Comparison of ENCODE assay signal across 8 mouse cellular contexts in the genomic region with DNA sequence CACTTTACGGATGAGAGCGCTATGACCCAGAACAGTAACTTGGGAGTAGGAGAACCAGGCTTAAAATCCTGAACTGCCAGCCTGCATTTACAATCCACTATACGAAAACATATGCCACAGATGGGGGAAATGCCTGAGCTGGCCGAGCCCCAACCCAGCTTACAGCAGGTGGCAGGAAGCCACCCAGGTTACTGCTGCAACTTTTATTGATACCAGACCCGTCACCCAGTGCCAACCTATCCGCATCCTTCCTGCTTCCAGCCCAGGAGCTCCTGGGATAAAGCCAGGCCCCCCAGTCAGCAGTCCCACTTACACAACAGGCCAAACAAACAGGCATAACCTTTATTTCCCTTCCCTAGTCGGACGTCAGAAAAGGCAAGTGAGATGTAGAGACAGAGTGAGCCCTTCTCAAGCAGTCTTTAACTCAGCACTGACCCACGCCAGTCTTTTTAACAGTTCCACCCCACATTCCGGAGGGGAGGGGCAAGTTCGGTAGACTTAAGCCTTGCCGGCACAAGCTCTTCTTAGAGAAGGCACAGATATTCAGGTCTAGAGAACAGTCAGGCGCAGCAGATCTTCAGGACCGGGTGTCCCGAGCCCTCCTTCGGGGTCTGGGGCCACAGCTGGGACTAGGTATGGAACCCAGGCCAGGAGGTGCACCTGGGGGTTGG. TPM values are rescaled to one million over a fixed set of nuclear protein-coding genes. Genes with fewer than 3 reads are reported as not detected.
DNase-seq lines count a peak whose midpoint lies in the region; ATAC-seq and TF ChIP-seq lines count a peak whose summit lies in the region.

No protein-coding gene starts in this region.

- no peaks in the 10 kb centered on the region for H3K27me3 ChIP-seq in heart, embryonic 16.5 days (ENCODE audit: control insufficient read depth, insufficient read depth, low read length)
- H3K27me3 ChIP-seq in hindbrain, embryonic 10.5 days (ENCODE audit: insufficient read depth, poor library complexity, severe bottlenecking): peaks cover 3% of the 10 kb centered on the region; the same call in 1 of the 2 replicates
- no peaks in the 10 kb centered on the region for H3K27me3 ChIP-seq in midbrain, embryonic 13.5 days

- peak overlapping the region; percentile 88 for H3K4me3 ChIP-seq in heart, embryonic 16.5 days (ENCODE audit: low read length)
- peak overlapping the region; percentile 91 for H3K4me3 ChIP-seq in bone marrow, adult 2 months (replicated peaks; ENCODE audit: control insufficient read depth, low read depth, low read length)
- peak overlapping the region; percentile 75 for H3K4me3 ChIP-seq in hindbrain, embryonic 10.5 days
- peak overlapping the region; percentile 85 for H3K4me3 ChIP-seq in midbrain, embryonic 13.5 days (replicated peaks)

- TF ChIP-seq CTCF in bone marrow, adult 2 months (IDR thresholded peaks at IDR 0.05; ENCODE audit: control insufficient read depth, insufficient read depth, low read length): no peak

- no peak for TF ChIP-seq POLR2A in bone marrow, adult 2 months (IDR thresholded peaks at IDR 0.05; ENCODE audit: borderline replicate concordance, control insufficient read depth, low read depth, low read length)

- no peak for DNase-seq in heart, postnatal 4 days
- DNase-seq in hindbrain, embryonic 10.5 days (ENCODE audit: low spot score): no peak
- no peak for DNase-seq in spleen, postnatal 36 days (ENCODE audit: low spot score in 2 of 2)
- DNase-seq in right cerebral cortex, adult 2 months (ENCODE audit: low spot score in 2 of 2): no peak
- no peak for DNase-seq in gastrocnemius, postnatal 10 days

- H3K9ac ChIP-seq in heart, embryonic 16.5 days (ENCODE audit: low read length): peak overlapping the region; percentile 98
- peak overlapping the region; percentile 94 for H3K9ac ChIP-seq in midbrain, embryonic 13.5 days (replicated peaks)

- H3K9me3 ChIP-seq in heart, embryonic 16.5 days (replicated peaks; ENCODE audit: control insufficient read depth, low read length): no peaks in the 10 kb centered on the region
- H3K9me3 ChIP-seq in hindbrain, embryonic 10.5 days: no peaks in the 10 kb centered on the region
- no peaks in the 10 kb centered on the region for H3K9me3 ChIP-seq in midbrain, embryonic 13.5 days

- peaks cover 23% of the 10 kb centered on the region for H3K4me1 ChIP-seq in heart, embryonic 16.5 days (ENCODE audit: control insufficient read depth, insufficient read depth, low read length)
- peaks cover 3% of the 10 kb centered on the region; the same call in 1 of the 2 replicates for H3K4me1 ChIP-seq in bone marrow, adult 2 months (ENCODE audit: control insufficient read depth, insufficient read depth, low read length)
- peaks cover 65% of the 10 kb centered on the region for H3K4me1 ChIP-seq in hindbrain, embryonic 10.5 days (replicated peaks)
- peaks cover 53% of the 10 kb centered on the region for H3K4me1 ChIP-seq in midbrain, embryonic 13.5 days (replicated peaks)

- H3K4me2 ChIP-seq in heart, embryonic 16.5 days (ENCODE audit: low read depth, low read length): peak overlapping the region; percentile 81
- peak overlapping the region; percentile 87 for H3K4me2 ChIP-seq in midbrain, embryonic 13.5 days (replicated peaks)

- ATAC-seq in heart, embryonic 16.5 days (replicated peaks; ENCODE audit: extremely low read depth, insufficient read depth, low FRiP score): no peak
- no peak for ATAC-seq in midbrain, embryonic 13.5 days

- no peaks in the 10 kb centered on the region; the same call in 1 of the 2 replicates for H3K36me3 ChIP-seq in heart, embryonic 16.5 days (ENCODE audit: control insufficient read depth, insufficient read depth)
- peaks cover 43% of the 10 kb centered on the region for H3K36me3 ChIP-seq in hindbrain, embryonic 10.5 days
- H3K36me3 ChIP-seq in midbrain, embryonic 13.5 days: peaks cover 28% of the 10 kb centered on the region

- WGBS in heart, embryonic 16.5 days: 69% methylated on average over 16 of the region's 16 CpGs
- 81% methylated on average over 16 of the region's 16 CpGs for WGBS in bone marrow, adult 2 months
- 86% methylated on average over 16 of the region's 16 CpGs for WGBS in hindbrain, embryonic 10.5 days
- 78% methylated on average over 16 of the region's 16 CpGs for WGBS in midbrain, embryonic 13.5 days

- no peak overlapping the region for H3K27ac ChIP-seq in heart, embryonic 16.5 days (ENCODE audit: low read length)
- no peak overlapping the region for H3K27ac ChIP-seq in bone marrow, adult 2 months (ENCODE audit: control insufficient read depth, insufficient read depth, low read depth, low read length, poor library complexity)
- H3K27ac ChIP-seq in hindbrain, embryonic 10.5 days: peak overlapping the region; percentile 97
- H3K27ac ChIP-seq in midbrain, embryonic 13.5 days: no peak overlapping the region

RNA-seq across cellular contexts. Expression of a gene that starts 1.5 kb away (rescaled TPM):
- 46.1 and 48.4 TPM in 2 replicates for polyA plus RNA-seq in heart, embryonic 16.5 days (2015; fragmentation: Nextera tagmentation; extraction: Ambion mirVana)
- total RNA-seq in heart, postnatal 4 days (2021): 10 to 100 TPM; 27.8 to 28.6 TPM
- 30.1 and 37.2 TPM in 2 replicates for polyA plus RNA-seq in bone marrow, adult 2 months (2011; ENCODE audit: insufficient read depth, insufficient read length, low replicate concordance, missing spikeins)
- 89.7 and 96.6 TPM in 2 replicates for polyA plus RNA-seq in hindbrain, embryonic 10.5 days (2016; fragmentation: Nextera tagmentation; extraction: Ambion mirVana)
- 63.9 and 67.4 TPM in 2 replicates for polyA plus RNA-seq in midbrain, embryonic 13.5 days (2015; fragmentation: Nextera tagmentation; extraction: Ambion mirVana)
- 10 to 100 TPM; 31.5 to 41.4 TPM for total RNA-seq in gastrocnemius, postnatal 10 days (2021)

RNA-seq across cellular contexts. Expression of a gene that starts 11.1 kb away (rescaled TPM):
- polyA plus RNA-seq in heart, embryonic 16.5 days (2015; fragmentation: Nextera tagmentation; extraction: Ambion mirVana): 137 and 141 TPM in 2 replicates
- total RNA-seq in heart, postnatal 4 days (2021): 10 to 100 TPM; 77.5 to 86.9 TPM
- 24.0 and 48.2 TPM in 2 replicates for polyA plus RNA-seq in bone marrow, adult 2 months (2011; ENCODE audit: insufficient read depth, insufficient read length, low replicate concordance, missing spikeins)
- polyA plus RNA-seq in hindbrain, embryonic 10.5 days (2016; fragmentation: Nextera tagmentation; extraction: Ambion mirVana): 171 and 232 TPM in 2 replicates
- 270 and 278 TPM in 2 replicates for polyA plus RNA-seq in midbrain, embryonic 13.5 days (2015; fragmentation: Nextera tagmentation; extraction: Ambion mirVana)
- 10 to 100 TPM; 44.3 to 57.6 TPM for total RNA-seq in gastrocnemius, postnatal 10 days (2021)

RNA-seq across cellular contexts. Expression of a gene that starts 12.1 kb away (rescaled TPM):
- polyA plus RNA-seq in heart, embryonic 16.5 days (2015; fragmentation: Nextera tagmentation; extraction: Ambion mirVana): 134 and 142 TPM in 2 replicates
- 10 to 100 TPM; 50.0 to 53.5 TPM for total RNA-seq in heart, postnatal 4 days (2021)
- 77.3 and 83.6 TPM in 2 replicates for polyA plus RNA-seq in bone marrow, adult 2 months (2011; ENCODE audit: insufficient read depth, insufficient read length, low replicate concordance, missing spikeins)
- 84.3 and 91.4 TPM in 2 replicates for polyA plus RNA-seq in hindbrain, embryonic 10.5 days (2016; fragmentation: Nextera tagmentation; extraction: Ambion mirVana)
- polyA plus RNA-seq in midbrain, embryonic 13.5 days (2015; fragmentation: Nextera tagmentation; extraction: Ambion mirVana): 34.0 and 34.9 TPM in 2 replicates
- 10 to 100 TPM; 74.3 to 75.3 TPM for total RNA-seq in gastrocnemius, postnatal 10 days (2021)

RNA-seq across cellular contexts. Expression of a gene that starts 15.0 kb away (rescaled TPM):
- polyA plus RNA-seq in heart, embryonic 16.5 days (2015; fragmentation: Nextera tagmentation; extraction: Ambion mirVana): 1.5 and 2.0 TPM in 2 replicates
- 1 to 10 TPM; 3.9 to 4.0 TPM for total RNA-seq in heart, postnatal 4 days (2021)
- not detected in 2 replicates for polyA plus RNA-seq in bone marrow, adult 2 months (2011; ENCODE audit: insufficient read depth, insufficient read length, low replicate concordance, missing spikeins)
- 29.7 and 51.6 TPM in 2 replicates for polyA plus RNA-seq in hindbrain, embryonic 10.5 days (2016; fragmentation: Nextera tagmentation; extraction: Ambion mirVana)
- polyA plus RNA-seq in midbrain, embryonic 13.5 days (2015; fragmentation: Nextera tagmentation; extraction: Ambion mirVana): 27.6 and 32.7 TPM in 2 replicates
- 10 to 100 TPM; 20.1 to 28.2 TPM for total RNA-seq in gastrocnemius, postnatal 10 days (2021)

RNA-seq across cellular contexts. Expression of a gene that starts 19.1 kb away (rescaled TPM):
- not detected in 2 replicates for polyA plus RNA-seq in heart, embryonic 16.5 days (2015; fragmentation: Nextera tagmentation; extraction: Ambion mirVana)
- not detected for total RNA-seq in heart, postnatal 4 days (2021)
- polyA plus RNA-seq in bone marrow, adult 2 months (2011; ENCODE audit: insufficient read depth, insufficient read length, low replicate concordance, missing spikeins): not detected in 2 replicates
- 0.36 and 0.88 TPM in 2 replicates for polyA plus RNA-seq in hindbrain, embryonic 10.5 days (2016; fragmentation: Nextera tagmentation; extraction: Ambion mirVana)
- 0.26 and 0.32 TPM in 2 replicates for polyA plus RNA-seq in midbrain, embryonic 13.5 days (2015; fragmentation: Nextera tagmentation; extraction: Ambion mirVana)
- total RNA-seq in gastrocnemius, postnatal 10 days (2021): not detected
